10 mouse cellular contexts compared by ENCODE assay signal in the genomic region with DNA sequence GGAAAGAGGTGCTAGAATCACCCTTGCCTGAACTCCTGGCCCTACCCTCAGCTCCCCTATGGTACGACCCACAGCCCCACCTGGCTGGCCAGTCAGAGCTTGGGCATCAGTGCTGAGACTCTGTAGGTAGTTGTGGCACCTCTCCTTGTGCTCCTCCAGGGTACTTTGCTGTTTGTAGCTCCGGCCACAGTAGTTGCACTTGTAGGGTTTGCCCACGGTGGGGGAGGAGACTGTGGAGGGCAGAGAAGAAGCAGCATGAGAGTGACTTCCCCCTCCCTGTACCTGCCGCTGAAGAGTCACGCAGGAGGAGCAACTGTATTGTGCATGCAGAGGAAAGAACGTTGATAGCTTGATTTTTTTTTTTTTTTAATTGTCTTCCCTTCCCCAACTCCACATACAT. TPM values are rescaled to one million over a fixed set of nuclear protein-coding genes. Genes with fewer than 3 reads are reported as not detected.
DNase-seq lines count a peak whose midpoint lies in the region; ATAC-seq lines count a peak whose summit lies in the region.
"Had no signal": no experiment of that assay in that cellular context is flagged by ENCODE, and none has a peak within 500 bp of the region (broad histone marks: within the 10 kb centered on the region; RNA-seq: fewer than 3 reads in every experiment).

No protein-coding gene starts in this region.

- 38% methylated on average over 6 of the region's 6 CpGs for WGBS in heart, embryonic 12.5 days
- WGBS in embryonic facial prominence, embryonic 14.5 days = 56% methylated on average over 6 of the region's 6 CpGs
- 56% methylated on average over 6 of the region's 6 CpGs for WGBS in intestine, embryonic 16.5 days

- ATAC-seq in heart, embryonic 12.5 days (ENCODE audit: insufficient number of reproducible peaks, low FRiP score) = no peak
- no peak for ATAC-seq in embryonic facial prominence, embryonic 14.5 days (ENCODE audit: low read depth)
- no peak for ATAC-seq in intestine, embryonic 16.5 days

- H3K36me3 ChIP-seq in heart, embryonic 12.5 days = peaks cover 11% of the 10 kb centered on the region; the same call in 1 of the 2 replicates
- H3K36me3 ChIP-seq in embryonic facial prominence, embryonic 14.5 days (ENCODE audit: control insufficient read depth, insufficient read depth, low read length) = peaks cover 50% of the 10 kb centered on the region
- H3K36me3 ChIP-seq in intestine, embryonic 16.5 days (ENCODE audit: control insufficient read depth, insufficient read depth, low read length) = no peaks in the 10 kb centered on the region

- H3K27me3 ChIP-seq in heart, embryonic 12.5 days (replicated peaks) = peaks cover 8% of the 10 kb centered on the region; the same call in 1 of the 2 replicates
- H3K27me3 ChIP-seq in embryonic facial prominence, embryonic 14.5 days (replicated peaks; ENCODE audit: control insufficient read depth, insufficient read depth, low read length) = no peaks in the 10 kb centered on the region
- H3K27me3 ChIP-seq in intestine, embryonic 16.5 days (replicated peaks; ENCODE audit: control insufficient read depth, insufficient read depth, low read length) = no peaks in the 10 kb centered on the region

- no peak for DNase-seq in heart, postnatal 14 days
- peak; percentile 40 to 54 for DNase-seq in B cell, adult 2 months
- DNase-seq in embryonic facial prominence, embryonic 14.5 days (ENCODE audit: low spot score) = no peak
- peak; percentile 27 to 45 for DNase-seq in natural killer cell, adult 2 months (ENCODE audit: low spot score in 2 of 2)
- no peak for DNase-seq in embryo, embryonic 9.5 days (ENCODE audit: extremely low spot score)
- DNase-seq in cerebellum, adult 18-20 months = no peak
- DNase-seq: kidney, adult 9 months; left cerebral cortex, postnatal 4 days had no signal

- no peak overlapping the region for H3K27ac ChIP-seq in heart, embryonic 12.5 days (ENCODE audit: poor library complexity, severe bottlenecking)
- no peak overlapping the region for H3K27ac ChIP-seq in embryonic facial prominence, embryonic 14.5 days (replicated peaks; ENCODE audit: low read depth, low read length)
- H3K27ac ChIP-seq in intestine, embryonic 16.5 days (ENCODE audit: low read length) = no peak overlapping the region

- peaks cover 14% of the 10 kb centered on the region for H3K4me1 ChIP-seq in heart, embryonic 12.5 days (replicated peaks)
- H3K4me1 ChIP-seq in embryonic facial prominence, embryonic 14.5 days (ENCODE audit: control insufficient read depth, insufficient read depth, low read length) = no peaks in the 10 kb centered on the region
- H3K4me1 ChIP-seq in intestine, embryonic 16.5 days (ENCODE audit: control insufficient read depth, insufficient read depth, low read length) = peaks cover 4% of the 10 kb centered on the region

- intact Hi-C loops in heart, postnatal 14 days (cut with DNase I) = no loop called here

- H3K9me3 ChIP-seq in heart, embryonic 12.5 days (replicated peaks) = no peaks in the 10 kb centered on the region
- H3K9me3 ChIP-seq in embryonic facial prominence, embryonic 14.5 days (ENCODE audit: control insufficient read depth, low read length) = no peaks in the 10 kb centered on the region
- H3K9me3 ChIP-seq in intestine, embryonic 16.5 days (ENCODE audit: control insufficient read depth, low read length) = no peaks in the 10 kb centered on the region

- H3K4me2 ChIP-seq in heart, embryonic 12.5 days = peak overlapping the region; percentile 57; the same call in 1 of the 2 replicates
- peak overlapping the region; percentile 20; the same call in 1 of the 2 replicates for H3K4me2 ChIP-seq in embryonic facial prominence, embryonic 14.5 days (ENCODE audit: low read depth, low read length)
- H3K4me2 ChIP-seq in intestine, embryonic 16.5 days (ENCODE audit: low read depth, low read length) = no peak overlapping the region

- H3K9ac ChIP-seq in heart, embryonic 12.5 days = no peak overlapping the region
- no peak overlapping the region for H3K9ac ChIP-seq in embryonic facial prominence, embryonic 14.5 days (ENCODE audit: low read depth, low read length)
- no peak overlapping the region for H3K9ac ChIP-seq in intestine, embryonic 16.5 days (ENCODE audit: low read depth, low read length)

- H3K4me3 ChIP-seq in heart, embryonic 12.5 days = no peak overlapping the region
- H3K4me3 ChIP-seq in embryonic facial prominence, embryonic 14.5 days (ENCODE audit: low read depth, low read length) = no peak overlapping the region
- no peak overlapping the region for H3K4me3 ChIP-seq in intestine, embryonic 16.5 days (ENCODE audit: low read length)

RNA-seq across cellular contexts. Expression of gene Ikzf4, which starts 9.2 kb away (rescaled TPM):
- polyA plus RNA-seq in heart, embryonic 12.5 days (2016; fragmentation: Nextera tagmentation; extraction: Ambion mirVana) = 2.0 and 3.0 TPM in 2 replicates
- total RNA-seq in heart, postnatal 14 days (2021) = 1 to 10 TPM; 1.3 to 1.5 TPM
- polyA plus RNA-seq in embryonic facial prominence, embryonic 14.5 days (2014; fragmentation: Nextera tagmentation; extraction: Ambion mirVana) = 2.2 and 4.0 TPM in 2 replicates
- polyA plus RNA-seq in intestine, embryonic 16.5 days (2015; fragmentation: Nextera tagmentation; extraction: Ambion mirVana) = 1.6 and 2.0 TPM in 2 replicates

RNA-seq across cellular contexts. Expression of gene Rps26, which starts 10.0 kb away (rescaled TPM):
- polyA plus RNA-seq in heart, embryonic 12.5 days (2016; fragmentation: Nextera tagmentation; extraction: Ambion mirVana) = 420 and 432 TPM in 2 replicates
- total RNA-seq in heart, postnatal 14 days (2021) = 100 to 1,000 TPM; 264 to 297 TPM
- polyA plus RNA-seq in embryonic facial prominence, embryonic 14.5 days (2014; fragmentation: Nextera tagmentation; extraction: Ambion mirVana) = 1,114 and 1,162 TPM in 2 replicates
- polyA plus RNA-seq in intestine, embryonic 16.5 days (2015; fragmentation: Nextera tagmentation; extraction: Ambion mirVana) = 580 and 624 TPM in 2 replicates

RNA-seq across cellular contexts. Expression of gene Suox, which starts 37.3 kb away (rescaled TPM):
- polyA plus RNA-seq in heart, embryonic 12.5 days (2016; fragmentation: Nextera tagmentation; extraction: Ambion mirVana) = 10.7 and 12.8 TPM in 2 replicates
- 10 to 100 TPM; 17.3 to 17.4 TPM for total RNA-seq in heart, postnatal 14 days (2021)
- polyA plus RNA-seq in embryonic facial prominence, embryonic 14.5 days (2014; fragmentation: Nextera tagmentation; extraction: Ambion mirVana) = 11.1 and 14.4 TPM in 2 replicates
- 11.8 and 13.0 TPM in 2 replicates for polyA plus RNA-seq in intestine, embryonic 16.5 days (2015; fragmentation: Nextera tagmentation; extraction: Ambion mirVana)

RNA-seq across cellular contexts. Expression of gene Erbb3, which starts 47.1 kb away (rescaled TPM):
- polyA plus RNA-seq in heart, embryonic 12.5 days (2016; fragmentation: Nextera tagmentation; extraction: Ambion mirVana) = 7.5 and 7.6 TPM in 2 replicates
- 1 to 10 TPM; 6.8 to 7.8 TPM for total RNA-seq in heart, postnatal 14 days (2021)
- 22.5 and 22.7 TPM in 2 replicates for polyA plus RNA-seq in embryonic facial prominence, embryonic 14.5 days (2014; fragmentation: Nextera tagmentation; extraction: Ambion mirVana)
- polyA plus RNA-seq in intestine, embryonic 16.5 days (2015; fragmentation: Nextera tagmentation; extraction: Ambion mirVana) = 29.6 and 34.9 TPM in 2 replicates

RNA-seq across cellular contexts. Expression of gene Rab5b, which starts 59.5 kb away (rescaled TPM):
- 71.3 and 72.9 TPM in 2 replicates for polyA plus RNA-seq in heart, embryonic 12.5 days (2016; fragmentation: Nextera tagmentation; extraction: Ambion mirVana)
- 10 to 100 TPM; 66.5 to 71.8 TPM for total RNA-seq in heart, postnatal 14 days (2021)
- polyA plus RNA-seq in embryonic facial prominence, embryonic 14.5 days (2014; fragmentation: Nextera tagmentation; extraction: Ambion mirVana) = 74.7 and 75.4 TPM in 2 replicates
- polyA plus RNA-seq in intestine, embryonic 16.5 days (2015; fragmentation: Nextera tagmentation; extraction: Ambion mirVana) = 61.6 and 64.5 TPM in 2 replicates

Comparison
In these comparisons a context has a peak if more than half of its experiments do, and no peak if none do; other contexts are left out.
1. DNase-seq: peak in B cell, adult 2 months (2 of 2) and natural killer cell, adult 2 months (2 of 2); none in heart, postnatal 14 days (0 of 2), embryonic facial prominence, embryonic 14.5 days (single experiment), embryo, embryonic 9.5 days (single experiment) and cerebellum, adult 18-20 months (0 of 2).